Mouse (Mus musculus): ENCODE measurements at regions not wholly inside any gene's neighbourhood (a gene's known extent, or its start where the extent isn't known, plus 50 kb on each side); places are given as distances from the start of the nearest gene placed in this dataset.

- H3K4me1 ChIP-seq (replicated peaks): no peaks in the 10 kb centered on the region
- H3K9me3 ChIP-seq: no peaks in the 10 kb centered on the region
- H3K4me3 ChIP-seq: no peak overlapping the region
- no peak overlapping the region for H3K4me2 ChIP-seq
- H3K27ac ChIP-seq: no peak overlapping the region
- no peak overlapping the region for H3K9ac ChIP-seq
- no peaks in the 10 kb centered on the region for H3K27me3 ChIP-seq
- WGBS: 83% methylated on average over 5 of the region's 5 CpGs
- H3K36me3 ChIP-seq: no peaks in the 10 kb centered on the region
- no peak for ATAC-seq (ENCODE audit: low FRiP score)
These were observed 1046.7 kb upstream of the Apob start for GRCm38 (mm10) chr12:6930726-6931125.

- no peaks in the 10 kb centered on the region for H3K36me3 ChIP-seq
These were observed 1020.8 kb upstream of the Apob start for GRCm38 (mm10) chr12:6956638-6957037.

GRCm38 (mm10) chr12:6984664-6985063, 992.8 kb upstream of the Apob start:
- no peak overlapping the region for H3K4me2 ChIP-seq
- no peak overlapping the region for H3K4me3 ChIP-seq
- 77% methylated on average over 4 of the region's 4 CpGs for WGBS
- no peak overlapping the region for H3K9ac ChIP-seq
- H3K36me3 ChIP-seq: no peaks in the 10 kb centered on the region
- no peaks in the 10 kb centered on the region for H3K9me3 ChIP-seq
- H3K27ac ChIP-seq: no peak overlapping the region
- no peak for ATAC-seq (ENCODE audit: low FRiP score)
- no peaks in the 10 kb centered on the region for H3K4me1 ChIP-seq (replicated peaks)
- H3K27me3 ChIP-seq: no peaks in the 10 kb centered on the region

More at GRCm38 (mm10) chr12:6956638-6957037, 1020.8 kb upstream of the Apob start:
- H3K9ac ChIP-seq: no peak overlapping the region
- no peaks in the 10 kb centered on the region for H3K4me1 ChIP-seq (replicated peaks)
- no peaks in the 10 kb centered on the region for H3K27me3 ChIP-seq
- H3K4me2 ChIP-seq: no peak overlapping the region
- no peak overlapping the region for H3K27ac ChIP-seq
- H3K4me3 ChIP-seq: no peak overlapping the region
- WGBS: 67% methylated on average over 3 of the region's 3 CpGs
- ATAC-seq (ENCODE audit: low FRiP score): 0 out of 2 replicates have a peak, but pooled peaks have one; percentile 39
- no peaks in the 10 kb centered on the region for H3K9me3 ChIP-seq

GRCm38 (mm10) chr12:7028447-7028846, 949.0 kb upstream of the Apob start:
- H3K9ac ChIP-seq: no peak overlapping the region
- H3K27ac ChIP-seq: no peak overlapping the region
- H3K4me3 ChIP-seq: no peak overlapping the region
- H3K4me2 ChIP-seq: no peak overlapping the region
- WGBS: 78% methylated on average over 4 of the region's 4 CpGs
- no peaks in the 10 kb centered on the region for H3K36me3 ChIP-seq
- ATAC-seq (ENCODE audit: low FRiP score): no peak
- H3K4me1 ChIP-seq (replicated peaks): peaks cover 4% of the 10 kb centered on the region; the same call in 1 of the 2 replicates
- no peaks in the 10 kb centered on the region for H3K27me3 ChIP-seq
- no peaks in the 10 kb centered on the region for H3K9me3 ChIP-seq

GRCm38 (mm10) chr12:7029396-7030065, 947.9 kb upstream of the Apob start:
- Histone ChIP-seq H3K36me3 (no peaks in the 10 kb centered on the region), H3K4me3 (no peak overlapping the region), H3K4me1 (replicated peaks) (peaks cover 4% of the 10 kb centered on the region; the same call in 1 of the 2 replicates), H3K27ac (no peak overlapping the region), H3K9me3 (no peaks in the 10 kb centered on the region), H3K9ac (no peak overlapping the region), H3K4me2 (no peak overlapping the region), H3K27me3 (no peaks in the 10 kb centered on the region)
- 45% methylated on average over 4 of the region's 4 CpGs for WGBS
- no peak for ATAC-seq (ENCODE audit: low FRiP score)

- no peaks in the 10 kb centered on the region for H3K4me1 ChIP-seq (replicated peaks)
- H3K4me3 ChIP-seq: no peak overlapping the region
- no peak overlapping the region for H3K27ac ChIP-seq
- H3K4me2 ChIP-seq: no peak overlapping the region
- WGBS: 84% methylated on average over 3 of the region's 3 CpGs
- H3K36me3 ChIP-seq: no peaks in the 10 kb centered on the region
- H3K27me3 ChIP-seq: no peaks in the 10 kb centered on the region
- ATAC-seq (ENCODE audit: low FRiP score): no peak
- no peak overlapping the region for H3K9ac ChIP-seq
- H3K9me3 ChIP-seq: no peaks in the 10 kb centered on the region
These were observed 926.7 kb upstream of the Apob start for GRCm38 (mm10) chr12:7050791-7051190.

GRCm38 (mm10) chr12:7054575-7054974, 922.9 kb upstream of the Apob start:
- H3K4me2 ChIP-seq: no peak overlapping the region
- WGBS: 82% methylated on average over 2 of the region's 2 CpGs
- no peaks in the 10 kb centered on the region for H3K4me1 ChIP-seq (replicated peaks)
- no peak overlapping the region for H3K9ac ChIP-seq
- H3K27ac ChIP-seq: no peak overlapping the region
- no peaks in the 10 kb centered on the region for H3K27me3 ChIP-seq
- no peak overlapping the region for H3K4me3 ChIP-seq
- no peaks in the 10 kb centered on the region for H3K36me3 ChIP-seq
- no peak for ATAC-seq (ENCODE audit: low FRiP score)
- H3K9me3 ChIP-seq: no peaks in the 10 kb centered on the region

- Histone ChIP-seq H3K36me3 (no peaks in the 10 kb centered on the region), H3K4me2 (no peak overlapping the region), H3K27me3 (no peaks in the 10 kb centered on the region), H3K9me3 (no peaks in the 10 kb centered on the region), H3K4me3 (no peak overlapping the region), H3K4me1 (replicated peaks) (no peaks in the 10 kb centered on the region), H3K27ac (no peak overlapping the region), H3K9ac (no peak overlapping the region)
- no peak for ATAC-seq (ENCODE audit: low FRiP score)
- WGBS: 86% methylated on average over 4 of the region's 4 CpGs
These were observed 882.9 kb upstream of the Apob start for GRCm38 (mm10) chr12:7094582-7094981.

- Histone ChIP-seq H3K4me2 (no peak overlapping the region), H3K36me3 (no peaks in the 10 kb centered on the region), H3K4me3 (no peak overlapping the region), H3K9ac (no peak overlapping the region), H3K27ac (no peak overlapping the region), H3K9me3 (no peaks in the 10 kb centered on the region), H3K27me3 (no peaks in the 10 kb centered on the region), H3K4me1 (replicated peaks) (no peaks in the 10 kb centered on the region)
- no peak for ATAC-seq (ENCODE audit: low FRiP score)
- WGBS: 0% methylated on average over 1 of the region's 1 CpGs
These were observed 882.0 kb upstream of the Apob start for GRCm38 (mm10) chr12:7095440-7095839.

GRCm38 (mm10) chr12:7096221-7096620, 881.2 kb upstream of the Apob start:
- Histone ChIP-seq H3K9ac (no peak overlapping the region), H3K4me1 (replicated peaks) (no peaks in the 10 kb centered on the region), H3K4me3 (no peak overlapping the region), H3K36me3 (no peaks in the 10 kb centered on the region), H3K27me3 (no peaks in the 10 kb centered on the region), H3K27ac (no peak overlapping the region), H3K9me3 (no peaks in the 10 kb centered on the region), H3K4me2 (no peak overlapping the region)
- ATAC-seq (ENCODE audit: low FRiP score): no peak
- WGBS: 89% methylated on average over 3 of the region's 3 CpGs

GRCm38 (mm10) chr12:7139044-7139443, 838.4 kb upstream of the Apob start:
- no peak for ATAC-seq (ENCODE audit: low FRiP score)
- Histone ChIP-seq H3K4me2 (no peak overlapping the region), H3K4me3 (no peak overlapping the region), H3K27me3 (no peaks in the 10 kb centered on the region), H3K9me3 (no peaks in the 10 kb centered on the region), H3K27ac (no peak overlapping the region), H3K9ac (no peak overlapping the region), H3K4me1 (replicated peaks) (no peaks in the 10 kb centered on the region), H3K36me3 (no peaks in the 10 kb centered on the region)
- 71% methylated on average over 3 of the region's 3 CpGs for WGBS
